Mouse (Mus musculus): ENCODE data around the gene Fstl4.

Fstl4 gene

GRCm38 (mm10) chr11:53024403-53024802 is 260.0 kb downstream of the Fstl4 start:
- no peak for DNase-seq (ENCODE audit: low spot score)

GRCm38 (mm10) chr11:53025686-53026085 is 261.3 kb downstream of the Fstl4 start:
- DNase-seq (ENCODE audit: low spot score): no peak

GRCm38 (mm10) chr11:53028421-53029168 is 264.2 kb downstream of the Fstl4 start:
- DNase-seq (ENCODE audit: low spot score): no peak

GRCm38 (mm10) chr11:53031777-53032176 is 267.3 kb downstream of the Fstl4 start:
- DNase-seq (ENCODE audit: low spot score): no peak

- peak; percentile 91 for DNase-seq (ENCODE audit: low spot score)
These were observed 267.9 kb downstream of the Fstl4 start for GRCm38 (mm10) chr11:53032336-53032735.

GRCm38 (mm10) chr11:53035414-53035813 is 271.0 kb downstream of the Fstl4 start:
- no peak for DNase-seq (ENCODE audit: low spot score)

- DNase-seq (ENCODE audit: low spot score): no peak
These were observed 282.4 kb downstream of the Fstl4 start for GRCm38 (mm10) chr11:53046850-53047249.

GRCm38 (mm10) chr11:53054151-53054550 is 289.7 kb downstream of the Fstl4 start:
- no peak for DNase-seq (ENCODE audit: low spot score)

GRCm38 (mm10) chr11:53055896-53056295 is 291.5 kb downstream of the Fstl4 start:
- DNase-seq (ENCODE audit: low spot score): no peak

- DNase-seq (ENCODE audit: low spot score): peak; percentile 52
These were observed 292.3 kb downstream of the Fstl4 start for GRCm38 (mm10) chr11:53056781-53057180.

- DNase-seq (ENCODE audit: low spot score): no peak
These were observed 293.6 kb downstream of the Fstl4 start for GRCm38 (mm10) chr11:53057821-53058553.

GRCm38 (mm10) chr11:53058557-53058956 is 294.1 kb downstream of the Fstl4 start:
- DNase-seq (ENCODE audit: low spot score): no peak

GRCm38 (mm10) chr11:53067699-53068478 is 303.5 kb downstream of the Fstl4 start:
- no peak for DNase-seq (ENCODE audit: low spot score)

GRCm38 (mm10) chr11:53068479-53069065 is 304.1 kb downstream of the Fstl4 start:
- DNase-seq (ENCODE audit: low spot score): no peak

GRCm38 (mm10) chr11:53069751-53070150 is 305.3 kb downstream of the Fstl4 start:
- DNase-seq (ENCODE audit: low spot score): no peak

GRCm38 (mm10) chr11:53071602-53072001 is 307.2 kb downstream of the Fstl4 start:
- DNase-seq (ENCODE audit: low spot score): no peak

GRCm38 (mm10) chr11:53077641-53078040 is 313.2 kb downstream of the Fstl4 start:
- no peak for DNase-seq (ENCODE audit: low spot score)

GRCm38 (mm10) chr11:53078419-53079334 is 314.2 kb downstream of the Fstl4 start:
- DNase-seq (ENCODE audit: low spot score): no peak

GRCm38 (mm10) chr11:53081310-53081709 is 316.9 kb downstream of the Fstl4 start:
- no peak for DNase-seq (ENCODE audit: low spot score)

GRCm38 (mm10) chr11:53085367-53085766 is 320.9 kb downstream of the Fstl4 start:
- peak; percentile 68 for DNase-seq (ENCODE audit: low spot score)

Measured in testis, postnatal 10 days (tissue).